Mouse (Mus musculus) urinary bladder, postnatal 36 days (tissue): Measurements from ENCODE around the gene Tmie.

Experiments used
- DNase-seq, 2 experiments: peaks; one replicate each; pipeline ENCODE4 v3.0.0; 2022; ENCODE audit warnings: low spot score in 2 of 2, mixed read lengths in 1 of 2

Gene Tmie

DNA sequence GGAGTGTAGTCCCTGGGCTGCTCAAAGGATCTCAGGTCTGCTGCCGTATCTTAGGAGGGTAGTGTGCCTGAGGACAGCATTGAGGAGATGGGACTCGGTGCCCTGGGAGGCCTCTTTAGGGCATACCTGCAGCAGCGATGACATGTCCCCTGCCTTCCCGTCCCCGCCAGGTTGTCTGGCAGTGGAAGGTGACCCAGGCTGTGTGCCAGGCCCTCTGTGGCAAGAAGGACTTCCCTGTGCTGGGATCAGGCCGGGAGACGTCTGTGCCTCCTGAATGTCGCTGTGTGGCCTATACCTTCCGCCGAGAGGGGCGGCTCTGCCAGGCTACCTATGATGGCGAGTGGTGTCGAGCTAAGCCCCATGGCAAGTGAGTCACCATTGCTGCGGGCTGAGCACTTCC is 9.0 kb upstream of the Tmie start:
- DNase-seq = no peak

DNA sequence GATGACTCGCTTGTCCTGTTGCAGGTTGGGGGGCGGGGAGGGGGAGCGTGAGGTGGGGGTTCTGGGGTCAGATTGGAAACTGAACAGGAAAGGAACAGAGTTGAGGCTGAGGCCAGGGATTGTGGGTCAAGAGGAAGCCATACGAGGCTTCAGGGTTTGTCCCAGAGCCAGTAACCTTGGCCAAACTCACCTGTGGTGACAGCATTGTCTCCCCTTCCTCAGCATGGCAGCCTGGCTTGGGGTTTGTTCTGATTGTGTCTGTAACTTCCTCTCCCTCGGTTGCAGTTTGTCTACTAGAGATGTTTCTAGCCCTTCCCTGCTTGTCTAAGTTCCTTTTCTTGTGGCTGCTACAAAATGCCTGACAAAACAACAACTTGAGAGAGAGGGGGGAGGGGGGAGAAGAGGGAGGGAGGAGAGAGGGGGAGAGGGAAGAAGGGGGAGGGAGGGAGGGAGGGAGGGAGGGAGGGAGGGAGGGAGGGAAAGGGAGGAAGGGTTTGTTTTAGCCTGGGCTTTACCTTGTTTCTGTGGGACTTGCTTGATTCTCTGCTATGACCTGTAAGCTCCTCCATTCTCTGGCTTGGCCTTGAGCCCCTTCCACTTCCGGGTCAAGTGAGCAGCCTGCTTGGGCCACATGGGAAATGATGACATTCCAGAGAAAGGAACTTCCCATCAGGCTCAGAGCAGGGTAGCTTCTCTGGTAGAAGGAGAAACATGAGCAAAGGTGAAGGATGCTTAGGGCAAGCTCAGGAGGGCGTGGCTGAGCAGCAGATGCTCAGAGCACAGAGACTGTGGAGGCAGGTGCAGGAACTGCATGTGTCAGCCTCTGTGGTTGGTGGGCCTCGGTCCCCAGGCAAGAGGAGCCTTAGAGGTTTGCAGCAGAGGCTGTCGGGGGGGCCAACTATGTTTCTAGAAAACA is 7.7 kb upstream of the Tmie start:
- no peak for DNase-seq

DNA sequence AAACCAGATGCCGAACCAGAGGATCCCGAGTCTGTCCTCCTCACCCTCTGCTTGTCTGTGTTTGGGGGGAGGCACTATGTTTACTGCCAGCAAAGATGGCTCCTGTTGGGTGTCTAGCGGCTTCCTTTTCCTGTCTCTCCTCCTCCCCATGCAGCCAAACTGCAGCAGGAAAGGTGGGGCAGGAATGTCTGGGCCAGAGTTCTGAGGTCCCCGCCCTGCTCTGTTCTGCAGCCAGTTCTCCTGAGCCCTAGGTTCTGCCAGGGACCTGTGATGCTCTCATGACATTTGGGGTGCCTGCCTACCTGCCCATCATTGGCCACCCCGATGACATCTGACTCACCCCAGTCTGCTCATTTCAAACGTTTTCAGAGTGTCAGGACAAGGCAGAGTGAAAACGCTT is 2.0 kb upstream of the Tmie start:
- peak in 1 of 2 experiments; percentile 42 for DNase-seq

GRCm38 (mm10) chr9:110880772-110881171 is 859 bp upstream of the Tmie start:
- DNase-seq = peak; percentile 55 to 66

GRCm38 (mm10) chr9:110879191-110879920 is 557 bp downstream of the Tmie start, which contains the start of gene Als2cl:
Als2cl (plus strand) TSS chr9:110879870.
- peak in 1 of 2 experiments; percentile 43 for DNase-seq

- peak; percentile 46 to 77 for DNase-seq
These were observed 2.0 kb downstream of the Tmie start for GRCm38 (mm10) chr9:110877888-110878287.

GRCm38 (mm10) chr9:110877353-110877752 is 2.6 kb downstream of the Tmie start:
- DNase-seq = peak in 1 of 2 experiments; percentile 52

GRCm38 (mm10) chr9:110875288-110875695 is 4.6 kb downstream of the Tmie start:
- no peak for DNase-seq

DNA sequence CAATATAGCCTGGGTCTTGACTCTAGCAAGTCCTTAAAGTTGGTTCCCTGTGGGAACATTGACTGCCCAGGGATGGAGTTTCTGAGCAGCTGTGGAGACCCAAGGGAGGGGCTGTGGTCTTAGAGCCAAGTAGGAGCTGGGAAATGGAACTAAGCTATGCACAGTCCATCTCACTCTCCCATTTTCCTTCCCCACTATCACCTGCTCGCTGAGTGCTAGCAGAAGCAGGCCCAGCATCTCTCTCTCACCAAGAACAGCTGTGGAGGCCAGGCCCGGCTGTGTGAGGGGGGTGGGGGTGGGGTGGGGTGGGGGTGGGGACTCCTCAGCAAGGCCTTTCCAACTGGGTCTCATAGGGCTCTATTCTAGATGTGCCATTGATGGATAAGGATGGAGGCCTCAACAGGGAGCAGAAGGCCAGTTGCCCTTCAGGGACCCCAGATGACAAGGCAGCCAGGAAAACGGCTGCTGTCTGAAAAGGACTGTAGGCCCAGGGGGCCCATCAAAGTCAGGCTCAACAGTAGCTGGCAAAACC is 5.2 kb downstream of the Tmie start:
- no peak for DNase-seq

DNA sequence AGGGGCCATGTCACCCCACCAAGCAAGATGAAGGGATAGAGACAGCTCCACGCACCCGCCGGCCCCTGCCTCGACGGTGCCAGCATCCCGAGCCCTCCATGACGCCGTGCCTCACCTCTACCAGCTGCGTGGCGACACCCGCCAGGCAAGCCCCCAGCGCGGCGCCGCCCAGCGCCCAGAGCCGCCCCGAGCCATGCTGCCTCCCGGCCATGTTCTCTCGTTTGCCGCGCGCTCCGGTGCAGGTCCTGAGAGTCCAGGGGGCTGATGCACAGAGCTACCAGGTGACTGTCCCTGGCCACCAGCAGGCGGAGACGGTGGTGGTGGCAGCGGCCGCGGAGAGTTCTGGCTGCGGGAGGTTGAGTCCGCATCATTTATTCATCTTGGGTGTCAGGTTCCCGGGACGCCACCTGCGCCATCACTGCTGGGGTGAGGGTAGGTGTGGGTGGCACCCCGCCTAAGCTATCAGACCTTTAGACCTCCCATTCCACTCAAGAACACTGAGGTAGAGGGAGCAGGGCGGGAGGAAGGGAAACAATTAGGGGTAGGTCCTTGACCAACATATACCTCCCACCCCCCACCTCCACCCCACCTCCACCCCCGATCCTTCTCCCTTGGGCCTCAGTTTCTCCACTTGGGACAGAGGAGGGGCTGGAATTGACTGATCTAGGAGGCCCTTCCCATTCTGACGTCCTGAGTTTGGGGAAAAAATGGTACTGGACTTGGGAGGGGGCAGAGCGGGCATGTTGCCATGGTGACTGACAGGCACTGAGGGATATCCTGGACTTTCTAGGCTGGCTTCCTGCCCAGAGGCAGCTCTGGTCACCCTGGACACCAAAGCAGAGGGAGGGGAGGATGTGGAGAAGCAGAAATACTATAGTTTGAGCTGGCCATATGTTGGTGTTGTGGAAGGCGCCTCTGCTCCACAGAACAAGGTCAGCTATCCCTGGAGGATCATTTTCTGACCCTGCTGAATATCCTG is 5.9 kb downstream of the Tmie start:
- no peak for DNase-seq

GRCm38 (mm10) chr9:110871030-110871429 is 8.9 kb downstream of the Tmie start:
- DNase-seq = peak in 1 of 2 experiments; percentile 44

DNA sequence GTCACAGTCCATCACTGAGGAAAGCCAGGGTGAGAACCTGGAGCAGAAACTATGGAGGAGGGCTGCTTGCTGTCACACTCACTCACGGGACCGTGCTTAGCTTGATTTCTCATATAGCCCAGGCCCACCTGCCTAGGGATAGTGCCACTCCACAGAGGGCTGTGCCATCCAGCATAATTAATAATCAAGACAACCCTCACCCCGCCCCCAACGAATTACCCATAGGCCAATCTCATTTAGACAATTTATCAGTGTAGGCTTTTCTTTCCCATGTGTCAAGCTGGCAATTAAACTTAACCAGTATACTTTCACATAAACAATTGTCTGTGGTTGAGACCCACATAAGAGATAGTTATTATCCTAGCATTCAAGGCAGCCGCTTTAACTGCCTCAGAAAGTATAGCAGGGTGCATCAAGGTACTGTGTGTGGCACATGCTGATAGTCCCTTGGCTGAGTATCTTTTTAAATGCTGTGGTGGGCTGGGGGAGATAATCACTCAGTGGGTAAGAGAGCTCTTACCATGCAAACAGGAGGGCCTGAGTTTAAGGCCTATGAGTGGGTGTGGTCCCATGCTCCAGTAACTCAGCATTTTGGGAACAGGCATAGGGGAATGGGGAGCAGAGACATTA is 20.8 kb downstream of the Tmie start:
- no peak for DNase-seq

- no peak for DNase-seq
These were observed 21.4 kb downstream of the Tmie start for GRCm38 (mm10) chr9:110858523-110858922.

GRCm38 (mm10) chr9:110857781-110858472 is 22.0 kb downstream of the Tmie start, which contains the start of gene Prss50:
Prss50 (plus strand) TSS chr9:110857967.
- DNase-seq = no peak

- no peak for DNase-seq
These were observed 23.0 kb downstream of the Tmie start for GRCm38 (mm10) chr9:110856920-110857319.

GRCm38 (mm10) chr9:110855903-110856302 is 24.0 kb downstream of the Tmie start:
- no peak for DNase-seq

- DNase-seq = no peak
These were observed 30.8 kb downstream of the Tmie start for GRCm38 (mm10) chr9:110849162-110849561.

DNA sequence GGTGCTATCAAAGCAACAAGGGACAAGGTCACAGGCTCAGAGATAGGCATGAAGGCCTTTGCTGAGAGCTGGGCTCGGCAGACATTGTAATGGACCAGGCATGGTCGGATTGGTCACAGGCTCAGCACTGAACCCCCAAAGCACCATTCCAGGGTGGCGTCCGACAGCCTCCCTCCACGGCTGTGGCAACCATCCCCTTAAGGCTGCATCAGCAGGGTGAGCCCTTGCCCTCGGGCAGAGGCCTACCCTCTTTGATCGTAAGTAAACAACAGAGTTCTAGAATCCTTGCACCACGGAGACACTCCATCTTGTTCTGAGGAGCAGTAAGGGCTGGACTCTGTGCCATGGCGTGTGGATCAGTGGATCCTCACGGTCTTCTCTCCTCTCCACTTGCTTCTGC is 35.7 kb downstream of the Tmie start, which contains the start of gene Prss46:
Prss46 (plus strand) TSS at position 301 of the 400 bp plus-strand sequence.
- DNase-seq = no peak

DNA sequence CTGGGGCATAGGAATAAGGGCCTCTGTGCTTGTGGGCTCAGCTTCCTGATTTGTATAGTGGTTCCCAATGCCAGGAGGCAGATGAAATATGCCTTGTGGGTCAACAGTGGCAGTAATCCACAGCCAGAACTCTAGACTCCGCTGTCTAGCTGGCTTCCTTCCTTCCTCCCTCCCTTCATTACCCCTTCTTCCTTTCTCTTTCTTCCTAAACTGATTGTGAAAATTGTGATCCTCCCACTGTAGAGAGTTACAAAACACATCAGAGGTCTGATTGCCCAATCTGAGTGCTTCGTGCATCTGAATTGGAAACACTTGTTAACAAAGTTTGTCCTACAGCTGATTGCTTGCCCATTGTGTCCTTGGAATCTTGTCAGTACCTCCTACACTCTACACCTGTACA is 38.5 kb downstream of the Tmie start:
- DNase-seq = no peak

DNA sequence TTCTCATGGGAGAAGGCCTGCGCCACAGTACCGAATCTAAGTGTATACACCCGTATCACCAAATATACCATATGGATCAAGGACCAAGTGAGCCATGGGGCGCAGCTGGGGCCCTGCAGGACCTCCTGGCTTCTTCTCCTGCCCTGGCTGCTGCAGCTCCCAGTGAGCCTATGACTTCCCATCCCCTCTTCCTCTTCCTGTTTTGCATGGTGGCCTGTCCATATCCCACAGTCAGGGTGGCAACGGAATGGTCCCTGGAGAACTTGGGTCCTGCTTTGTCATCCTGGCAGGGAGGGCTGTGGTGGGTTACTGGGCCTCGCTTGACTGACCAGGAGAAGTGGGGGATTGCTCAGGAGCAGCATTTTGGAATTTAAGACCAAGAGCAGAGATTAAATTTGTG is 39.0 kb downstream of the Tmie start:
- DNase-seq = no peak
